Mouse (Mus musculus): Measurements from ENCODE around the gene Kmt2c. TPM values are rescaled to one million over a fixed set of nuclear protein-coding genes. Genes with fewer than 3 reads are reported as not detected.

The Kmt2c gene
- total RNA-seq, 2 experiments from 2014 or later = 55.0 to 78.4 TPM

DNA sequence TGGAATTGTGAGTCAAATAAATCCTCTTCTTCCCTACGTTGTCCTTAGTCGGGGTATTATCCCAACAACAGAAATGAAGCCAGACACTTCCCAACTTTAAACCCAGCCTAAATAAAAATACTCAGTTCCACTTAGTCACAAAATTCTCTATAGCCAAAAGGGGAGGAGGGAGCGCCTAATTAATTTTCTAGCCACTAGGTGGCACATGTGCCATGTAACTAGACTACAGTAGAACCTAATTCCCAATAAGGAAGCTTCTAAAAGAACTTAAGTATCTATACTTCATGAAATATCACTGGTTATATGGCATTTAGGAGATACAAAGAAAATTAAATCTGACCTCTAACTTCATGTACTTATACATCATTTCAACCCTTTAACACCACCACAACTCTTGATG is 78.0 kb downstream of the Kmt2c start:
- DNase-seq (ENCODE audit: low spot score in 2 of 2) = peak; percentile 44 to 46
- intact Hi-C loops (cut with DNase I) = loop anchor here (2.0 to 10.0 kb wide), 3 partner anchors 77 to 414 kb away; partner anchors contain the start of gene Kmt2c

DNA sequence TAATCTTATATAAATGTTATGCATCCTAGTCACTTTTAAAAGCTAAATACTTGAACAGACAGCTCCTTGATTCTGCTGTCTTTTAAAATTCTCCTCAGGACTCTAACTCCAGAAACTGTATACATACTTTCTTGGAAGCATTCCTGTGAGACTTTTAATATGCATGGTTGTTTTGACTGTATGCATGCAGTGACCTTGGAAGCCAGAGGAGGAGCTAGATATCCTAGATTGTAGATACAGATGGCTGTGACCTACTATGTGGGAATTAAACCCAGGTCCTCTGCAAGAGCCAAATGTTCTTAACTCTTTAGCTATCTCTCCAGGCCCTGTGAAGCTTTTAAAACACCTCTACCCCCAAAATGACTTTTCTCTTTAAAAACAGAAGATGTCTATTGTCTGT is 83.2 kb downstream of the Kmt2c start:
- intact Hi-C loops (cut with DNase I) = no loop called here
- no peak for DNase-seq (ENCODE audit: low spot score in 2 of 2)

GRCm38 (mm10) chr5:25396727-25397126 is 101.9 kb downstream of the Kmt2c start:
- no peak for DNase-seq (ENCODE audit: low spot score in 2 of 2)
- intact Hi-C loops (cut with DNase I) = no loop called here

- intact Hi-C loops (cut with DNase I) = no loop called here
- no peak for DNase-seq (ENCODE audit: low spot score in 2 of 2)
Observed at GRCm38 (mm10) chr5:25392655-25393054, 105.9 kb downstream of the Kmt2c start.

DNA sequence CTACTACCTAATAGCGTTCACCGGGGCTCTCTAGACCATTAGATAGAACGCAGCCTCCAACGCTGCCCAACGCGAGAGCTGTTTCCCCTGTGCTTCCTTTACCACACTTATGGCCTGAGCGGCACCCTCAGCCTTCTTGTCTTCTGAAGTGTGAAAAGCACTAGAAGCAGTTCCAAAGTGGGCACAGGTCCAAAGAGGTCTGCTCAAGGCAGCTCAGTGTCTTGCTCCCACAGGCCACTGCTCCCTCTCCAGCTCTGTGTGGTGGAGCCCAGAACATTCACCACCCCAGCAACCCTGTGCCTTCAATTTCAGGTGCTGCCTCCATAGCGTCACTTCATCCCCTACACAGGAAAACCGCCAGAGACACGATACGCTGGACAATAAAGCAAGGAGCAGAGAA is 115.0 kb downstream of the Kmt2c start:
- DNase-seq (ENCODE audit: low spot score in 2 of 2) = no peak
- intact Hi-C loops (cut with DNase I) = no loop called here

GRCm38 (mm10) chr5:25379188-25379587 is 119.4 kb downstream of the Kmt2c start:
- no peak for DNase-seq (ENCODE audit: low spot score in 2 of 2)
- intact Hi-C loops (cut with DNase I) = no loop called here

DNA sequence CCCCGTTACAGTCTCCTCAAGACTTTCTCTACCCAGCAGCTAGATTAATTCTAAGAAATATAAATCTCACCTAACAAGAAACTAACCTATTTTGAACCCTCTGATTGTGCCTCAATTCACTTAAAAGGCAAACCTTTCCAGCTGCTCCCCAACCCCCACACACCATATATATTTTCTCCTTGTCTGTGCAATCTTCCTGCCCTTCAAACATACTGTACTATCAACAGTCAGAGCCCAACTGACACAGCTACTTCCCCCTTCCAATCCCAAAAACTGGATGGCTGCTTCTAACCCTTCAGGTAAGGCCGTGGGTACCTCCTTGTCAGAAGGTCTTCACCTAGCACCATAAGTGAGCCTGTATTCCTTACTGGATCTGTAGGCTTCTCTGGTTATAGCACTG is 130.2 kb downstream of the Kmt2c start:
- intact Hi-C loops (cut with DNase I) = no loop called here
- no peak for DNase-seq (ENCODE audit: low spot score in 2 of 2)

DNA sequence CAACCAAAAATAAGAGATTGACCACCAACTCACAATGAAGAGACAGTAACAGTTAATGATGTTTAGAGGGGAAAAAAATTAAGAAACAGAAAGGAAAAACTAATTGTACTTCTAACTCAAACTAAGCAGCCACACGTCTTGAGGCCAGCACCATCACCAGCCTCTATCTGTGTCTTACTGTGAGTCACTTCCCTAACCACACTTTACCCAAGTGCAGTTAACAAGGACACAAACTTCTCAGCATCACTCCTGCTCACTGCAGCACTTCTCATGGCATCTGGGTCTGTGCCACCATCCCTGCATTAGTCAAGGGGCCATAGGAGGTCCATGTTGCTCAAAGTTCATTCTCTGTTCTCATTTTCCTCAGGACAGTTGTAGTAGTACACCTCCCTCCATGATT is 131.5 kb downstream of the Kmt2c start:
- intact Hi-C loops (cut with DNase I) = no loop called here

DNA sequence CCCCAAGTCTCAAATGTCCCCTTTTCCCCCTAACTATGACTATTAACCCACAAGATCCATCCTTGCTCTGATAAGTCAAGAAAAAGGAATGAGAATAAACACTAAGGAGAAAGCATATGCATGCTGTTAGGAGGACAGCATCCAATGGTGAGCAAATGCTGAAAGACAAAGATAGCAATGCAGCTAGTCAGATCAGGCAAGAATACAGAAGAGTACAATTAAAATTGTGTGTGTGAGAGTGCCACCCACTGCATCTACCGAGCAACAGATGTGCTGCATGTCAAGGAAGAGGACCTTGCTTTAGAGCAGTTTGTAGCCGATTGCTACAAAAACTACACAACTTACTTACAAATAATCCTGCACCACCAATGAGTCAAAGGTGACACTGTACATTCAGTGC is 145.1 kb downstream of the Kmt2c start:
- DNase-seq (ENCODE audit: low spot score in 2 of 2) = no peak
- intact Hi-C loops (cut with DNase I) = no loop called here

More for the DNA sequence above, 131.5 kb downstream of the Kmt2c start:
- no peak for DNase-seq (ENCODE audit: low spot score in 2 of 2)

- intact Hi-C loops (cut with DNase I) = no loop called here
- DNase-seq (ENCODE audit: low spot score in 2 of 2) = no peak
Observed at GRCm38 (mm10) chr5:25331322-25331721, 167.3 kb downstream of the Kmt2c start.

DNA sequence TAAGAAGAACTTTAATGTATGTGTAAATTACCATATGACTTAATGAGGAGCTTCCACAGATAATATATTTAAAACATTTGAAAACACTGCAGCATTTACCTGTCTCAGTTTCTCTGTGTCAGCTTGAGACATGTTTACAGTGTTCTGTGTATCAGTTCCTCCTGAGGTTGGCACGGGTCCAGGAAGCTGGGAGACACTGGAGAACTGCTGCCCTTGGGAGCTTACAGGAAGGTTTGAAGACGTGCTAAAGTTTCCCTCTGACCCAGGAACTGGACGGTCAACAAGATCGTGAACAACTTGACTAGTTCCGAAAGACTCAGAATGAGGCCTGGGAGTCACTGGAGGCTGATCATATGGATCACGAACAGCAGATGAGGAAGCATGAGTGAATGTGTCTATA is 184.7 kb downstream of the Kmt2c start:
- intact Hi-C loops (cut with DNase I) = no loop called here
- DNase-seq (ENCODE audit: low spot score in 2 of 2) = no peak

- intact Hi-C loops (cut with DNase I) = no loop called here
- DNase-seq (ENCODE audit: low spot score in 2 of 2) = no peak
Observed at GRCm38 (mm10) chr5:25310226-25310625, 188.4 kb downstream of the Kmt2c start.

GRCm38 (mm10) chr5:25296830-25297229 is 201.8 kb downstream of the Kmt2c start:
- peak in 1 of 2 experiments; percentile 36 for DNase-seq (ENCODE audit: low spot score in 2 of 2)
- intact Hi-C loops (cut with DNase I) = no loop called here

- intact Hi-C loops (cut with DNase I) = no loop called here
- no peak for DNase-seq (ENCODE audit: low spot score in 2 of 2)
Observed at GRCm38 (mm10) chr5:25283988-25284387, 214.6 kb downstream of the Kmt2c start.

DNA sequence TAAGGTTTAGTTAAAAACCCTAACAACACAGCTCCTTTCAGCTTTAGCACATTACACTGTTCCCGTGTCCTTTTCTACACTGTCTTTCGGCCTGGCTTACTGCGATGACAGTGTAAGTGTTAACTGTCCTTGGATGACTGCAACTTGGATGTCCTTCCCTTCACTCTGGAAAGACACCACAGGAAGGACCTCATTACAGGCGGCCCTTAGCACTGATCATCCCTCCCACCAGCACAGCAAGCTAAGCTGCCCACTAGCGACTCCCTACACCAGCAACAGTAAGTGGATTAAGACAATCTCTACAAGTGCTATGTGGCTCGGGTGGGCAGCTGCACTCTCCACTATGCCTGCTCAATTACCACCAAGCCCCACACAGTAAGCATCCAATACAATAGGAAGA is 222.2 kb downstream of the Kmt2c start:
- no peak for DNase-seq (ENCODE audit: low spot score in 2 of 2)
- intact Hi-C loops (cut with DNase I) = no loop called here

- DNase-seq (ENCODE audit: low spot score in 2 of 2) = no peak
- intact Hi-C loops (cut with DNase I) = no loop called here
Observed at GRCm38 (mm10) chr5:25275629-25276028, 223.0 kb downstream of the Kmt2c start.

DNA sequence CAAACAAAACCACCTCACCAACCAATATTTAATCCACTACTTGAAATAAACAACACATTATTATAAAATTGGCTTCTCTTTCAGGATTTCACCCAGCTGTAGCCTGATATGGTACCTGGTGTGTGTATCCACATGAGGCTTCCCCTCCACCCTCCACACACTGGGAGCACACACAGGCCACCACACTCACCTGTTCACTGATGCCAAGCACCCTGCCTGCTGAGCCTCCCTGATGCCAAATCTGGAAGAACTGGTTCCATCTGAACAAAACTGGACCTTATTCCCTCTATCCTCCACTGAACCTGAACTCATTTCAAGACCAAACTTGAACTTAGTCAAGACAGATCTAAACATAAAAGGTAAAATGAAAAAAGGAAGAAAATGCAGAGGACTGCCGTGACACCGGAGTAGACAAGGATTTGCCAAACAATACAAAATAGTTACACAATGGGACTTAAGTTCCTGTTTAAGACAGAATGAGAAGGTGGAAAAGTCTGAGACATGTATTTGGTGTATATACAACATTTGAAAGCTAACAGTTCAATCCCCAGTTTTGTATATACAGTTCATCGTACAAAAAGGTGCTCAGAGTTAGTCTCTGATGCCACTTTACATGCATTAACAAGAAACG is 230.2 kb downstream of the Kmt2c start:
- intact Hi-C loops (cut with DNase I) = no loop called here
- DNase-seq (ENCODE audit: low spot score in 2 of 2) = no peak

DNA sequence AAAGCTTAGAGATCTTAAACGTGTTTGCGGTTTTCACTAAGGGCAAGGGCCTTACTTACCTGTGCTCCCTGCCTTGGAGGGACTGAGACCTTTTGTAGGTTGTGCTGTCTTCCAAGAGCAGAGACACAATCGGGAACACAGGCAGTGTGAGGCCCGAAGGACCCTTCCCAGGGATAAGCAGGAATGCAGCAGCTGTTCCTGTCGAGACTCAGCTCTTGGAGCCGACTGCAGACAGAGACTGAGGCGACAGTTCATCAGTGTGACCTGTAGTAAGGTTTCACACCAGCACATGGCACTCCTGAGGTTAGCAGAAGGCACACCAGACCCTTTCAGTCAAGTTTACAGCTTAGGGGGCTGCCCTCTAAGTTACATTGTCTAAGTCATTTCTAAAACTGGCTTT is 236.3 kb downstream of the Kmt2c start:
- no peak for DNase-seq (ENCODE audit: low spot score in 2 of 2)
- intact Hi-C loops (cut with DNase I) = no loop called here

DNA sequence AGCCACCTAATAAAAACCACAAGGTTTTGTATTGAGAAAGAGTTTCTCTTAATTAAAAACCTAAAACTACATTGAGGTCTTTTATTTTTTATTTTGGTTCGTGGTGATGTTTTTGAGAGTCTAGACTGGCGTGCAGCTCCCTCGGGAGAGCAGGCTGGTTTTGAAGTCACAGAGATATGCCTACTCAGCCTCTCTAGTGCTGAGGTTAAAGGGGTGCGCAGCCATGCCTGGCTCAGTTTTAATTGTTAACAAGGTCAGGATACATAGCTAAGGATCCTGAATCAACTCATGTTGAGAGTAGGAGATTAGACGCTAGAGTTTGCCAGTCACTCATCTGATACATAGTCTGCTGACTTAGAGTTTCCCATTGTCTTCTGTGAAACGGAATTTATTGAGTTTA is 237.1 kb downstream of the Kmt2c start:
- intact Hi-C loops (cut with DNase I) = no loop called here
- DNase-seq (ENCODE audit: low spot score in 2 of 2) = no peak

- intact Hi-C loops (cut with DNase I) = no loop called here
- DNase-seq (ENCODE audit: low spot score in 2 of 2) = peak; percentile 48 to 52
Observed at GRCm38 (mm10) chr5:25256686-25257085, 241.9 kb downstream of the Kmt2c start.

DNA sequence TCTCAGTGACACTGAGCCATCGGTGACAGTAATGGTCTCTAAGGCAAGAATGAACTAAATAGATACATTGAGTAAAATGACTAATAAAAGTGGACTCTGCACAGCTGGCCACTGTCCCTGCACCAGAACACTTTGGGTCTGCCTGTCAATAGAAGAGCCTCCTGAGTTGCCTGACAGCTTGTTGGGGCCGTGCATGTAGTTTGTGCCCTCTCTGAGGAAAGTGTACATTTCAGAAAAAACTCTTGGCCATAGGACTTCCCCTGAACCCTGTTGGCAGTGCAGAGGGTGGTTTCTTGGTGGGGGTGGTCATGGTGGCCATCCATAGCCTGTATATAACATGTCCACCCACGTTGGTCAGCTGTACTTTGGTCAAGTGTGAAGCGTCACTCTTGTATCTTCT is 244.1 kb downstream of the Kmt2c start:
- intact Hi-C loops (cut with DNase I) = no loop called here
- no peak for DNase-seq (ENCODE audit: low spot score in 2 of 2)
